Mouse (Mus musculus): ENCODE measurements around the gene Yars.

Yars gene

GRCm38 (mm10) chr4:129227985-129228381 lies 38.4 kb downstream of the Yars start:
- DNase-seq (ENCODE audit: low spot score), result no peak

DNA sequence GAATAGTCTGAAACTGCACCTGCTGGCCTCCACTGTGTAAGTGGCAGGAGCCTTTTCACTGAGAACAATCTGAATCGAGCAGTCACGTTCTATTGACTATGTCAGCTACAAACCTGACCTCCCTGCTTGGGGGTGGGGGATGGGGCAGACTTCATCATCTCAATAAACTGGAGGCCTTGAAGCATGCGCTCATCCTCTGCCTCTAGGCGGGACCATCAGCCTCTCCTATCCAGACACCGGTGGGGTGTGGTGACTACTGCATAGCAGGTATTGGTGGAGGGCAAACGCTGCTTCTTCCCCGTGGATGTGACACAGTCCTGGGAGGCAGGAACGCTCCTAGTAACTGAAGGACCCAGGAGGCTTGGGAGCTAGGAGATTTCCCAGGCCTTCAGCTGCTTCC lies 41.4 kb downstream of the Yars start:
- no peak for DNase-seq (ENCODE audit: low spot score)

GRCm38 (mm10) chr4:129231594-129232450 lies 42.3 kb downstream of the Yars start:
- no peak for DNase-seq (ENCODE audit: low spot score)

- no peak for DNase-seq (ENCODE audit: low spot score)
Observed at GRCm38 (mm10) chr4:129232561-129233360, 43.2 kb downstream of the Yars start.

- DNase-seq (ENCODE audit: low spot score), result no peak
Observed at GRCm38 (mm10) chr4:129234488-129234887, 44.9 kb downstream of the Yars start.

DNA sequence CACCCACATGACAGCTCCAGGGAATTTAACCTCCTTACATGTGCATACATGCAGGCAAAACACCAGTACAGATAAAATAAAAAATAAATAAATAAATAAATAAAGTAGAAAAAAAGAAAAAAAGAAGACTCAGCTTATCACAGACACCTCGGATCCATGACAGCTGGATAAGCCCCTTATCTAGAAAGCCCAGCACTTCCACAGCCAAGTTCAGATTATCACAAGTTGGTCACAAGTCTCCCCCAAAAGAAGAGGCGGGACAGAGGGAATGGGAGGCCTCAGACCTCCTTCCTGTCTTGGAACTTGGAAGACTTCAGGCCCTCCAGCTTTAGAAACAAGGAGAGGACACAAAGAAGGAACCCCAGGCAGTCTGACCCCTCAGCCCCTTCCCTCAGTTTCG lies 45.6 kb downstream of the Yars start:
- no peak for DNase-seq (ENCODE audit: low spot score)

GRCm38 (mm10) chr4:129236236-129236813 lies 46.8 kb downstream of the Yars start:
- DNase-seq (ENCODE audit: low spot score), result no peak

GRCm38 (mm10) chr4:129237843-129238441 lies 48.4 kb downstream of the Yars start:
- no peak for DNase-seq (ENCODE audit: low spot score)

GRCm38 (mm10) chr4:129238579-129239016 lies 49.0 kb downstream of the Yars start:
- DNase-seq (ENCODE audit: low spot score), result no peak

DNA sequence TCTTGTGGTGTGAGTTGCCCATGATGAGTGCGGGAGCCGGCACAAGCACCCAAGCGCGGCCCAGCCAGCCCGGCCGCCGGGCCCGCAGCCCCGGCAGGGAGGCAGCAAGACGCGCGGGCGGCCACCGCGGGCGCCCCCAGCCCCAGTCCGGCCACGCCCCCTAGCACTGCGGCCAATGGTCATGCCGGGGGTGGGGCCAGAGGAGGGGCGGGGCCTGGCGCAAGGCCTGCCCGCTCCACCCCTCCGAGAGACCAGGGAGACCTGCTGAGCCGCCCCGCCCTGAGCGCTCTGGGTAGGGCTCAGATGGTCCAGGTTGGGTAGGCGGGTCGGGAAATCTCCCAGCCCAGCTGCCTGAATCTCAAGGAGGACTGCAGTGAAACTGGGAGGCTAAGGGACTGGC lies 49.5 kb downstream of the Yars start:
- DNase-seq (ENCODE audit: low spot score), result peak; percentile 65

GRCm38 (mm10) chr4:129241898-129242297 lies 52.3 kb downstream of the Yars start:
- DNase-seq (ENCODE audit: low spot score), result no peak

DNA sequence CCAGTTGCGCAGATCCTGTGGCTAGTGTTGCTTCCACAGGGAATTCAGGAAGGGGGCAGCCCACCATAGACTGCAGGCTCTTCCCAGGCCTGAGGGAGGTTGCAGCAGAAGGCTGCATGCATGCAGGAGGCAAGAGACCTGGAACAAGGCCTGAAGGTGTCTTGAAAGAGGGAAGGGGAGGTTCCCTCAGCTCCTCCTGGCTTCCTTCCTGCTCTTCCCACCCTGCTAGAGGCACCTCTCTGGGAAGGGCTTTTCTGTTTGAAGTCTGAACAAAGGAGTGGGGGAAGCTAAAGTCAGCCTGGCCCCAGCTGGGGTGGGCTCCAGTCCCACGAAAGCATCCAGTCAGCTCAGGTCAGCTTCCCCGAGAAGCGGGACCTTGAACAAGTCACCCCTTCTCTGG lies 52.8 kb downstream of the Yars start:
- no peak for DNase-seq (ENCODE audit: low spot score)

DNA sequence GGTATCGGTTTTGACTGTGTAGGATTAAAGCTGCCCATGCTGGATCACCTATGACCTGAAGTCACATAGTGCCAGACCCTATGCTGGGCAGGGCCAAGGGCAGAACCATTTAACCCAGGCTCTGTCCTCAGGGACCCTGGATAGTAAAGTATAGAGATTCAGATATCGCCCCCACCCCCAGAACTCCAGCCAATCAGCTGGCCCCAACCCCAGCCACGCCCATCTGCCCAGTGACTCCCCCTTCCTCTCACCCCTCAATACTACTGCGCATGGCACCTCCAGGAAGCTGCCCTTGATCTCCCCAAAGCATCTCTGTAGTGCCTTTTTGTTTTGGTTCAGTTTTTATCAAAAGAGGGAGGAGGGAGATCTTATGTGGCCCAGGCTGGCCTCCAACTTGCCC lies 53.2 kb downstream of the Yars start:
- no peak for DNase-seq (ENCODE audit: low spot score)

GRCm38 (mm10) chr4:129244802-129245201 lies 55.2 kb downstream of the Yars start:
- DNase-seq (ENCODE audit: low spot score), result no peak

- DNase-seq (ENCODE audit: low spot score), result no peak
Observed at GRCm38 (mm10) chr4:129246360-129247301, 57.1 kb downstream of the Yars start.

GRCm38 (mm10) chr4:129247381-129248242 lies 58.1 kb downstream of the Yars start:
- DNase-seq (ENCODE audit: low spot score), result no peak

DNA sequence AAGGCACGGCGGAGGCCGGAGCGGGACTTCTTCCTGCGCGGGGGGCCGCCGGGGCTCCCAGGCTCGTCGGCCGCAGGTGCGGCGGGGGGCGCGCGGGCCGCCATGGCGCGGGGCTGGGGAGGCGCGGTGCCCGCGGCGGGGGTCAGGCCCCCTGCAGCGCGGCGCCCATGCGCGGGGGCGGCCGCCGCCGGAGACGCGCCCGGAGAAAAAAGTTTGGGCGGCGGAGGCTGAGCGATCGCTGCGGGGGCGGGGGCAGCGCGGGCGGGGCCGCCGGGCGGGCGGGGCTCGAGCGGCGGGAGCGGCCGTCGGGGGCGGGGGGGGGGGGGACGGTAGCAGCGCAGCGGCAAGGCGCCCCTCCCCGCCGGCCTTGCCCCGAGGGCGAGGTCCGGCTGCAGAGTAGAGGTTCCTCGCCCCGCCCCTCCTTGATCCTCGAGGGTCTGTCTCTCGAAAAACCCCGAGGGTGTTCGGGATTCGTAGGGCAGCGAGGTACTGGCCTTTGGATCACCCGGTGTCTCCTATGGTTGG lies 58.7 kb downstream of the Yars start:
- no peak for DNase-seq (ENCODE audit: low spot score)

DNA sequence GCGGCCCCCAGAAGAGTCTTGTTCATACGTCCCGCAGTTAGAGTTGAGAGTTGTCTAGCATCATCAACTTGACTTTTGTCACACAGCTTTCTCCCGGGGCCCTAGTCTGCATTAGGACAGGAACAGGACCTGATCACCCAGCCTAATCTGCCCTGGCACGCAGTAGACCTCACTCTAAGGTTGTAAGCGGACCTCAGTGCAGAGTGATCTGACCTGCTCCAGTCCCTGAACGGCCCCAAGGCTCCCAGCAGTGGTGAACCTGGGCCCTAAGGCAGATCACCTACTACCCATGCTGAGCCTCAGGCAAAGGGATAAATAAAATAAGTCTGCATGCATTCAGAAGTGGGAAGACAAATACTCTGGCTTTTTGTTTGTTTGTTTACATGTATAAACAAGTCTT lies 59.7 kb downstream of the Yars start:
- DNase-seq (ENCODE audit: low spot score), result no peak

GRCm38 (mm10) chr4:129250759-129251481 lies 61.4 kb downstream of the Yars start:
- no peak for DNase-seq (ENCODE audit: low spot score)
